Mouse (Mus musculus) heart, adult 9 months (tissue): Measurements from ENCODE around the gene Acad11.

Experiments used
- DNase-seq, 2 experiments: peaks; one replicate each; pipeline ENCODE4 v3.0.0; 2022; ENCODE audit warnings: low spot score in 2 of 2

Acad11 gene

DNA sequence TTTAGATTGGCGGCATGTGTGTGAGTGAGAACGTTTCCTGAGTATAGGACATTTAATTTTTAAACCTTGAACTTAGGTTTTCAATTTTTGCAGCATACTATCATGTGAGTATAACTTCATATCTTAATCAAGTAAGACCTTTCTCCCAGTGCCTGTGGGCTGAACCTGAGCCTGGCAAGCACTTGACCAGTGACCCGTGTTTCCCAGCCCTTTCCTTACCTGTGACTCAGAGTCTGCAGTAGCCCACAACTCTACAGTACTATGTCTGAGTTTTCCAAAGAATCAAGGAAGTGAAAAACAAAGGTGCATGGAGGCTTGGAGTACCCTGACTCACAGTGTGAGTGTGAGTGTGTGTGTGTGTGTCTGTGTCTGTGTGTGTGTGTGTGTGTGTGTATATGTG, 16.9 kb downstream of the Acad11 start:
- DNase-seq = no peak

GRCm38 (mm10) chr9:104085730-104086429, 22.7 kb downstream of the Acad11 start:
- no peak for DNase-seq

GRCm38 (mm10) chr9:104088555-104088954, 25.4 kb downstream of the Acad11 start:
- DNase-seq = peak; percentile 35 to 38

DNA sequence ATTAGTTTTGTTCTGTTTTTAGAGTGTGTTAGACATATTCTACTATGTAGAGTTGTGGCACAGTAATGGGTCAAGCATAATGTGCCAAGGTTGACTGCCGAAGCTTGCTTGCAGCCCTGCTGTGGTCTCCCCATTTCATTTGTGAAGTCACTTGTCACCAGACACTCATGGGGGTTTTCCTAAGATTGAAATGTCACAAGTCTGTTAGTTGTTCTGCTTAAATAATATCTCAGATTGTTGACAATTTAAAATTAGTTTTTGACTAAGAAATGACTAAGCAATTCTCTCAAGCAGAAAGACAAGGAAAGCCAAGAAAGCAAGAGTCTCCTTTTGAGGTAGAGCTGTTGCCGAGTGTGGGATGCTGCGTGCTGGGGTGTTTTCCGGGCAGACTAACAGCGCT, 29.8 kb downstream of the Acad11 start:
- no peak for DNase-seq

DNA sequence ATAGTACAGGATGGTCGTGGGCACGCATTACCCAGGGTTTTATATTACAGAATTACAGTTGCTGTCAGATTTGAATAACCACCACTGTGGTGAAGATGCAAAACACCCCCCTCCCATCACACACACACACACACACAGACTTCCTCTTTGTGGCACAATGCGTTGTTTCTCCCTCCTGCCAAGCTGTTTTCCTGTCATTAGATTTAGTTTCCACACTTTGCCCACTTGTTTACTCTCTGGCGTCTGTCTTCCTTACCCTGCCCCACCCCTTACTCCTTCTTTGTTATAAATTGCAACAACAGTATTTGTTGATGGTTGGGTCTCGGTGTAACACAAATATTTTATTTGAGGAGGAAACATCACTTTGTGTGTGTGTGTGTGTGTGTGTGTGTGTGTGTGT, 35.1 kb downstream of the Acad11 start:
- DNase-seq = no peak

- no peak for DNase-seq
Observed at GRCm38 (mm10) chr9:104099060-104099459, 35.9 kb downstream of the Acad11 start.

DNA sequence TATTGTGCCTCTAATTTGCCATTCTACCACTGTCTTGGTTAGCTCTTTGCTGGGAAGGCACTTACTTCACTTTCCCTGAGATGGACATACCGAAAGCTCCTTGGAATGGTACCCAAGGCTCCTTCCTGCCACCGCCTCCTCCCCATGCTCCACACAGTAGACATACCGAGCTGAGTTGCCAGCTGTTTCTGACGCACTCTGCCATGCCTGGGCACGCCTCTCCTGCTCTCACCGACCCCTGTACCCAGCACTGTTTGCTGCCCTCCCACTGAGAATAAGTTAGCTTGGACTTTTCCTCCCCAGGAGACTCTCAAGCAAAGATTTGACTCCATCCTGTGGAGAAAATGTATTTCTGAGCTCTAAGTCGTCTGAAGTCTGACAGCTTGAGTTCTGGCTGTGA, 37.6 kb downstream of the Acad11 start:
- no peak for DNase-seq

DNA sequence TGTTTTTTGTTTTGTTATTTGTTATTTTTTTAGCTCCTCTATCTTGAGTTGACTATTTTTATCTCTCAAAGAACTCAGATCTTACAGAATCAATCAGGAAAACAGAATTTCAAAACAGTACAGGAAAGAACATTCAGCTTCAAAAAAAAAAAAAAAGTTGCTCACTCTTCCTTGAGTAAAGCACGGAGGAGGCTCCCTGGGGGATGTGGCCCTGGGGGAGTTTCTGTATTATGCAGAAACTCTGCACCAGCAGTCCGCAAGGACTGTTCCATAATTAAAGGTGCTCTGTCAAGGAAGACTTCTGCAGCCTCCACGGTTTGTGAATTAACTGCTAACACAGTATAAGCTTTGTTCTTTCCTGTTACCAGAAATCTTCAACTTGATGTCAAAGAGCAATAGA, 38.3 kb downstream of the Acad11 start:
- no peak for DNase-seq

DNA sequence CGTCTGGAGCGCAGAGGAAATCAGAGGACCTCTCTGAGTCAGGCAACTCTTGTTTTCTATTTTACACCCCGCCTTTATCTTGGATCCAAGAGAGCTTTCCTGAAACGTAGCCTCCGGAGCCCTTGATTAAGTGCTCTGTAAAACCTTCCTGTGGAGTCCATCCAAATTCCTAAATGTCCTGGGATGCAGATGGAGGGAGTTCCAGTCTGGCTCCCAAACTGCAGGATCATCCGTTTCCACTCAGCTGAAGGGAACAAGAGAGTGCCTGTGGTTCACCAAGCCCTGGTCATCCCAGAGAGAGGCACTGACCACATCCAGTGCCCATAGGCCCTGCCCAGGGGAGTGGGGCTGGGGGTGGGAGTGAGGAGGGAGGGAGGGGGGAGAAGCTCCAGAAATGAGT, 39.1 kb downstream of the Acad11 start:
- peak; percentile 35 to 60 for DNase-seq

DNA sequence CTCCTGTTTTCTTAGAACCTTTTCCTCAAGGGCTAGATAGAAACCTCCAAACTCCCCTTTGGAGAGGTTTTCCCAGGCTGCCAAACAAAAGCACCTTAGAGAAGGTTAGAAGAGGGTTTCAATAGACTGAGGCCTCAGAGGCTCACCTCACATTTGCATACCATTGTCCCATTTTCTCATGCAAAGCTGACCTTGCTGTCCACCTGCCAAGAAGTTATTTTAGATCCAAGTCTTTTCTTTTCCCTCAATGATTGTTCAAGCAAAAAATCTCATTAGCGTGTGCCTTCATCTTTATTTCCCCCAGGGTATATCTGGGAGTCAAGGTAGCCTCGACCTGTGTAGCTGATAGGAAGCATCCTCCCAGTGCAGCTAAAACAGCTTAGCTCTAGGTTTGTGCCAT, 39.7 kb downstream of the Acad11 start:
- DNase-seq = no peak

DNA sequence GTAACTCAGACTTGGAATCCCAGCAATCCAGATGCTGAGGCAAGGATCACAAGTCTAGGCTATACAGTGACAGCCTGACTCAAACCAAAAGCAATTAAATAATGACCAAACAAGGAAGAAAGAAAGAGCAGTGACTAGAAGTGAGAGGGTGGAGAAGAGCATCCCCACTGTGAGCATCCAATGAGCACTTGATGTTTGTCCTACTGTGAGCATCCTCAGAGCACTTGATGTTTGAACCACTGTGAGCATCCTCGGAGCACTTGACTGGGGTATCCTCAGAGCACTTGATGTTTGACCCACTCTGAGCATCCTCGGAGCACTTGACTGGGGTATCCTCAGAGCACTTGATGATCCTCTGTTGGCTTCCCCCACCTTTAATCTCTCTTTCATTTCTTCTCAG, 41.8 kb downstream of the Acad11 start:
- DNase-seq = no peak

DNA sequence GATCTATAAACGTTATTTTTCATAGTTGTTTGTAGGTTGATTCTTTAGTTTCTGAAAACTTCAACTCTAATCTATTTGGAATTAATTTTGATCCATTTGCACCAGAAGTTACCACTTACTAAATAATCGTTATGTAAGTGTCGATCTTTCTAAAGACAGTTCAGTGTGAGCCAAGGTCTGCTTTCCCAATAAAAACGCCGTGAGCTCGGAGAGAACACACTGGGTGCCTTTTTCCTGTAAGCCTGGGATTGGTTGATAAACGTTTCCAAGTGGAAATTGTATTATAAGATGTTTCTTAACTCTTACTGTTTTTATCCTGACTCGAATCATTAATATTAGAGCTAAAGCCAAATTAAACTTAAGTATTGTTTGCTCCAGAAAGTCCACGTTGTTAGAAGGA, 43.8 kb downstream of the Acad11 start:
- no peak for DNase-seq

DNA sequence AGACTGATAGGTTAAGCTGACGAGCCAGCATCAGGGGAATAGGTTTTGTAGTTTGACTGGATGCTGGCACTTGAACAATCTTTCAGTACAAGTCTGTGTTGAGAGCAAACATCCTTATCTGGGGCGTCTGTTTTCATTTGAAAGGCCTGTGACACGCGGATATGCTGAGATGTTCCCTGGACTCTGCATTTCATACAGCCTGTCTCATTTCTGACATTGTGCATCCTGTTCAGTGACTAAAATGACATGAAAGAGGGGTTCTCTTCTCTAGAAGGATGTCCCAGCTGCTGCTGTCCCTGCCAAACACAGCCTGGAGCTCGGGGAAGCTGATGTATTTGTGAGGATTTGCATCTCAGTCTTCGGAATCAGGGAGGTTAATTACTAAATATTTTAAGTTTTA, 44.3 kb downstream of the Acad11 start:
- peak in 1 of 2 experiments; percentile 32 for DNase-seq

DNA sequence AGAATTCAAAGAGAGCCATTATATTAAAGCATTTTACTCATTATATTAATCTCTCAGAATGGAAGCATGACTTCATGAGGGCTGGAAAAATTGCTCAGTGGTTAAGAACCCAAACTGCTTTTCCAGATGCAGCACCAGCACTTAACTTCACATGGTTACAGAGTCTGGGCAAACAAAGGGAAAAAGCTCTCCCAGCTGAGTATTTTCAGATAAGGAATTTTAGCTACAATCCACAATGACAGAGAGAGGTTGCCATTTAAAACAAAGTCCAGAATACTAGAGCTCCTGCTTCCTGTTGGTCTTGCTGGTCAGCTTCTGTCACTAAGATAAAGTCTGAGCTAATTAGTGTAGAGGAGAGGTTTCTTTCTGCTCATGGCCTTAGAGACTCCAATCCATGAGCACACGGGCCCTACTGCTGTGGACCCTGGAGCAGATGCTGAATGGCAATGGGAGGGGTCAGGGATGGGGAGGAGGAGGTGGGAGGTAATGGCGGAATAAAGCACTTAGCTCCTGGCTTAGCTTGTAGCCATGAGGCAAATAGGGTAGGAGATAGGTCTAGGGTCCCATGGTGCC, 45.5 kb downstream of the Acad11 start:
- DNase-seq = peak; percentile 35 to 65

DNA sequence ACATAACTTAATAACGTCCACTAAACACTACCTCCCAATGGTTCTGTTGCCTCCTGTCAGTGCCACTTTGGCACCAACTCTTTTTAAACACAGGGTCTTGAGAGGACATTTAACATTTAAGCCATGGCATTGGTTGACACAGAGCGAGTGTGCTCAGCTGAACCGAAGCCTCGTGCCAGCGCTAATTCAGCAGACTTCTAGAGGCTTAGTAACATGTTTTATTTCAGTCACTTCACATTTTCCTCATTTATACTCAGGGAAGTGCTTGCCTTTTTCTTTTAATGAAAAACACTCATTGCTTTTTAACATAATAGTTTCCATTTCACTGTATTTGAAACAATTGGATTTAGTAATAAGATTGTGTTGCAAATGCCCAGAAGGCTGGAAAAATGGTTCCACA, 46.0 kb downstream of the Acad11 start:
- DNase-seq = no peak

- no peak for DNase-seq
Observed at GRCm38 (mm10) chr9:104123101-104123500, 59.9 kb downstream of the Acad11 start.

- DNase-seq = no peak
Observed at GRCm38 (mm10) chr9:104123622-104124021, 60.4 kb downstream of the Acad11 start.

DNA sequence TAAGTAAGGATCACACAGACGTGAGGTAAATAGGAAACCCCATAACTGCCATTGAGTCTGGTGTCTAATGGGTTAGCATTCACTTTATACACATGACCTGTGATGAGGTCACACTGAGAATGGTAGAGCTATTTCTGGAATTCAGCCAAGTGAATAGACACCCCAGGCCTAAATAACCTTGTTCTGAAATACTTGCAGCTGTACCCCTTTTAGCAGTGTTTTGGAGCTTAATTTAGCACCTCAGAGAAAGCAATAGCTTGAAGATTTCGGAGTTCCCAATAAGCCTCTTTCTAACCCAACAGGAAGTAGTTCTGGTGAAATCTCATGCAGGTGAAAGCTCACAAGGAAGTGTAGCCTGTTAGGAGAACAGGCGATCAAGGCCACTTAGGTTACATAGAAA, 63.7 kb downstream of the Acad11 start, which contains the start of gene Ackr4:
Ackr4 (minus strand) TSS at position 101 of the 400 bp plus-strand sequence.
- no peak for DNase-seq

GRCm38 (mm10) chr9:104128110-104128509, 64.9 kb downstream of the Acad11 start:
- no peak for DNase-seq

GRCm38 (mm10) chr9:104130141-104130755, 67.1 kb downstream of the Acad11 start:
- DNase-seq = peak; percentile 49 to 71

DNA sequence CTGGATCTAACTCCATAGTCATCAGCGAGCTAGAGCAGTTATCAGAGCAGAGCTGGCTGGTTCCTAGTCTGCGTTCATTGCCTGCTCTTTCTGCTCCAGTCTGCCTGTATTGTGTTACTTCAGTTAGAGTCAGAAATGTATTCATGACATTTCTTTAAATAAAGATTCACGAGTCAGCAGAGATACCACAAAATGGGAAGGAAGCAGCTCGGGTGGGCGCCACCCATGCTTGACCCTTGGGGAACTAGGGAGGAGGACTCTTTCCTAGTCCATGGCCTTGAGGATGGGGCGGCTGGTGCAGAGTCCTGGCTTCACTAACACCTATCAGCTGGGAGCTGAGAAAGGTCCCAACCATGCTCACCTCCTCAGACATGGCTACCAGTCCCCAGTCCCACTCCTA, 77.2 kb downstream of the Acad11 start:
- peak; percentile 26 to 29 for DNase-seq

- no peak for DNase-seq
Observed at GRCm38 (mm10) chr9:104142805-104143204, 79.6 kb downstream of the Acad11 start.

- DNase-seq = no peak
Observed at GRCm38 (mm10) chr9:104144314-104144996, 81.3 kb downstream of the Acad11 start.
